Mouse (Mus musculus): ENCODE measurements around the gene Cnr2.

Gene Cnr2

GRCm38 (mm10) chr4:135964426-135964825, 69.2 kb downstream of the Cnr2 start:
- no peak for DNase-seq (ENCODE audit: low spot score)

- no peak for DNase-seq (ENCODE audit: low spot score)
Measured at GRCm38 (mm10) chr4:135965113-135965512, 69.9 kb downstream of the Cnr2 start.

- no peak for DNase-seq (ENCODE audit: low spot score)
Measured at GRCm38 (mm10) chr4:135966283-135966682, 71.1 kb downstream of the Cnr2 start.

- no peak for DNase-seq (ENCODE audit: low spot score)
Measured at GRCm38 (mm10) chr4:135967086-135967760, 72.0 kb downstream of the Cnr2 start.

- no peak for DNase-seq (ENCODE audit: low spot score)
Measured at GRCm38 (mm10) chr4:135968271-135968869, 73.2 kb downstream of the Cnr2 start.

- no peak for DNase-seq (ENCODE audit: low spot score)
Measured at GRCm38 (mm10) chr4:135969070-135969750, 74.0 kb downstream of the Cnr2 start.

All from yolk sac, embryonic 10.5 days (tissue).